Mouse (Mus musculus) hindbrain, postnatal 0 days (tissue): ENCODE results near the gene Zmym2. TPM values are rescaled to one million over a fixed set of nuclear protein-coding genes. Genes with fewer than 3 reads are reported as not detected.
"Not testable (repeated sequence)": the region's sequence is repeated elsewhere in the genome, so short reads cannot be mapped to it uniquely, and the experiment has no call there.

Experiments used
- ATAC-seq: fragments of 200-750 bp; cut with Nextera tagmentation; 2 replicates; pipeline ENCODE4 v1.8.0; 2017; ENCODE audit warnings: mild to moderate bottlenecking, moderate TSS enrichment, moderate library complexity
- DNase-seq: peaks from one replicate; pipeline ENCODE4 v3.0.0-alpha.2; 2015; ENCODE audit warnings: low spot score
- H3K27ac ChIP-seq: fragments of 300-500 bp; sonication (generic); 2 replicates; pipeline ENCODE4 v1.5.1; 2014; ENCODE audit warnings: mild to moderate bottlenecking
- H3K27me3 ChIP-seq: fragments of 300-500 bp; sonication (generic); 2 replicates; pipeline ENCODE4 v1.6.1; 2014; ENCODE audit warnings: low read length, mixed read lengths; ENCODE audit not compliant: insufficient read depth
- H3K36me3 ChIP-seq: fragments of 300-500 bp; sonication (generic); 2 replicates; pipeline ENCODE4 v1.6.1; 2014; ENCODE audit warnings: low read length, mixed read lengths; ENCODE audit not compliant: insufficient read depth
- H3K4me1 ChIP-seq: fragments of 300-500 bp; sonication (generic); 2 replicates; pipeline ENCODE4 v1.6.1; 2014; ENCODE audit warnings: antibody characterized with exemption, low read length, mixed read lengths; ENCODE audit not compliant: insufficient read depth
- H3K4me2 ChIP-seq: fragments of 300-500 bp; sonication (generic); 2 replicates; pipeline ENCODE4 v1.6.1; 2014; ENCODE audit warnings: low read depth, mild to moderate bottlenecking, low read length, moderate library complexity, mixed read lengths
- H3K4me3 ChIP-seq: fragments of 300-500 bp; sonication (generic); 2 replicates; pipeline ENCODE4 v1.5.1; 2014; ENCODE audit warnings: low read length
- H3K9ac ChIP-seq: fragments of 300-500 bp; sonication (generic); replicated peaks from 2 replicates; pipeline ENCODE4 v1.6.1; 2014; ENCODE audit warnings: mild to moderate bottlenecking, low read length, moderate library complexity, mixed read lengths
- H3K9me3 ChIP-seq: fragments of 300-500 bp; sonication (generic); 2 replicates; pipeline ENCODE4 v1.6.1; 2016; ENCODE audit warnings: low read length, mixed read lengths
- CTCF ChIP-seq: IDR thresholded peaks from 2 replicates; pipeline ENCODE4 v1.5.1; 2016; ENCODE audit warnings: antibody characterized with exemption, control low read depth, low read depth
- WGBS: fragments of 180-500 bp; shearing (Covaris S2); extraction: QIAGEN DNeasy Blood & Tissue Kit; methylation state at CpG from one replicate; pipeline ENCODE4 v1.1.7; 2014; 5-methylcytosine and 5-hydroxymethylcytosine counted together
- polyA plus RNA-seq: library from polyadenylated mRNA; unstranded; fragments of >200 nt; fragmentation: Nextera tagmentation; extraction: Ambion mirVana; gene quantifications from 2 replicates; pipeline ENCODE4 v1.2.1, GENCODE M21; 2015
- total RNA-seq: library from RNA; depleted of rRNA; stranded (reverse); fragments of >200 nt; gene quantifications from 2 replicates; pipeline ENCODE4 v1.2.3, GENCODE M21; 2014

Zmym2 gene
- total and polyA plus RNA-seq, 2 experiments from 2014 or later, result 28.5 to 37.1 TPM

GRCm38 (mm10) chr14:56873525-56873924 is 12.9 kb upstream of the Zmym2 start:
- Histone ChIP-seq H3K4me1 (no peaks in the 10 kb centered on the region), H3K9me3 (no peaks in the 10 kb centered on the region), H3K4me3 (no peak overlapping the region), H3K36me3 (no peaks in the 10 kb centered on the region), H3K27ac (no peak overlapping the region), H3K27me3 (no peaks in the 10 kb centered on the region), H3K9ac (no peak overlapping the region), H3K4me2 (no peak overlapping the region)
- ATAC-seq (no peak), DNase-seq (no peak)
- TF ChIP-seq CTCF, result no peak
- WGBS, result 83% methylated on average over 5 of the region's 5 CpGs

GRCm38 (mm10) chr14:56875586-56876159 is 10.8 kb upstream of the Zmym2 start:
- Histone ChIP-seq H3K36me3 (no peaks in the 10 kb centered on the region), H3K4me2 (no peak overlapping the region), H3K4me1 (no peaks in the 10 kb centered on the region), H3K27me3 (no peaks in the 10 kb centered on the region), H3K27ac (no peak overlapping the region), H3K9ac (no peak overlapping the region), H3K4me3 (no peak overlapping the region), H3K9me3 (no peaks in the 10 kb centered on the region)
- TF ChIP-seq CTCF, result no peak
- DNase-seq (no peak), ATAC-seq (no peak)

- 70% methylated on average over 3 of the region's 3 CpGs for WGBS
- no peaks in the 10 kb centered on the region for H3K4me1 ChIP-seq
These were observed 5.2 kb upstream of the Zmym2 start for GRCm38 (mm10) chr14:56881271-56881670.

GRCm38 (mm10) chr14:56883431-56883830 is 3.0 kb upstream of the Zmym2 start:
- no peaks in the 10 kb centered on the region for H3K27me3 ChIP-seq
- no peak overlapping the region for H3K27ac ChIP-seq
- no peaks in the 10 kb centered on the region for H3K9me3 ChIP-seq
- no peaks in the 10 kb centered on the region for H3K36me3 ChIP-seq
- DNase-seq (no peak), ATAC-seq (no peak)
- no peak overlapping the region for H3K9ac ChIP-seq
- no peak for TF ChIP-seq CTCF
- H3K4me2 ChIP-seq, result no peak overlapping the region
- no peak overlapping the region for H3K4me3 ChIP-seq
- WGBS, result 100% methylated on average over 1 of the region's 1 CpGs
- peaks cover 3% of the 10 kb centered on the region for H3K4me1 ChIP-seq

More at GRCm38 (mm10) chr14:56881271-56881670, 5.2 kb upstream of the Zmym2 start:
- no peak overlapping the region for H3K4me3 ChIP-seq
- no peak for TF ChIP-seq CTCF
- ATAC-seq (no peak), DNase-seq (no peak)
- H3K27me3 ChIP-seq, result no peaks in the 10 kb centered on the region
- H3K4me2 ChIP-seq, result no peak overlapping the region
- no peaks in the 10 kb centered on the region for H3K36me3 ChIP-seq
- no peak overlapping the region for H3K27ac ChIP-seq
- no peaks in the 10 kb centered on the region for H3K9me3 ChIP-seq
- H3K9ac ChIP-seq, result no peak overlapping the region

GRCm38 (mm10) chr14:56885308-56885771 is 1.1 kb upstream of the Zmym2 start:
- Histone ChIP-seq H3K27ac (peak overlapping the region; percentile 94), H3K27me3 (no peaks in the 10 kb centered on the region), H3K9me3 (no peaks in the 10 kb centered on the region), H3K4me2 (peak overlapping the region; percentile 56; the same call in 1 of the 2 replicates), H3K4me1 (peaks cover 8% of the 10 kb centered on the region), H3K36me3 (peaks cover 4% of the 10 kb centered on the region; the same call in 1 of the 2 replicates), H3K9ac (peak overlapping the region; percentile 60; the same call in 1 of the 2 replicates), H3K4me3 (peak overlapping the region; percentile 45)
- DNase-seq (peak; percentile 92), ATAC-seq (peak; percentile 24)
- WGBS, result under 1% methylated on average over 36 of the region's 36 CpGs
- TF ChIP-seq CTCF, result peak; percentile 81

- DNase-seq (peak; percentile 87), ATAC-seq (peak; percentile 97)
- H3K36me3 ChIP-seq, H3K4me1 ChIP-seq, H3K27me3 ChIP-seq, H3K9me3 ChIP-seq: not testable (repeated sequence)
- Histone ChIP-seq H3K4me3 (peak overlapping the region; percentile 45), H3K4me2 (peak overlapping the region; percentile 56), H3K27ac (peak overlapping the region; percentile 94), H3K9ac (peak overlapping the region; percentile 60)
- under 1% methylated on average over 32 of the region's 69 CpGs for WGBS
These were observed 363 bp upstream of the Zmym2 start for GRCm38 (mm10) chr14:56885986-56886593.

- Histone ChIP-seq H3K9ac (peak overlapping the region; percentile 87), H3K9me3 (no peaks in the 10 kb centered on the region), H3K27me3 (no peaks in the 10 kb centered on the region), H3K4me3 (peak overlapping the region; percentile 69), H3K27ac (peak overlapping the region; percentile 99), H3K4me2 (peak overlapping the region; percentile 64), H3K4me1 (peaks cover 8% of the 10 kb centered on the region), H3K36me3 (peaks cover 4% of the 10 kb centered on the region; the same call in 1 of the 2 replicates)
- WGBS, result 0% methylated on average over 3 of the region's 3 CpGs
- ATAC-seq (no peak), DNase-seq (peak; percentile 53)
- peak; percentile 29; the same call in 1 of the 2 replicates for TF ChIP-seq CTCF
These were observed 1.0 kb downstream of the Zmym2 start for GRCm38 (mm10) chr14:56887514-56887880.
